Mouse (Mus musculus) heart, embryonic 11.5 days (tissue): Measurements from ENCODE around the gene Cyp4f13. TPM values are rescaled to one million over a fixed set of nuclear protein-coding genes. Genes with fewer than 3 reads are reported as not detected.
A peak's percentile ranks its signal among the peaks of the same experiment; 100 is the strongest.

Source experiments
- ATAC-seq: fragments of 200-750 bp; cut with Nextera tagmentation; replicated peaks from 2 replicates; pipeline ENCODE4 v1.8.0; 2017; ENCODE audit warnings: moderate library complexity; ENCODE audit not compliant: insufficient number of reproducible peaks, low FRiP score, low TSS enrichment
- H3K27ac ChIP-seq: fragments of 300-500 bp; sonication (generic); 2 replicates; pipeline ENCODE4 v1.5.1; 2014; ENCODE audit warnings: mild to moderate bottlenecking, low read depth, low read length
- H3K27me3 ChIP-seq: fragments of 300-500 bp; sonication (generic); 2 replicates; pipeline ENCODE4 v1.6.1; 2014; ENCODE audit warnings: mild to moderate bottlenecking, low read length, mixed read lengths; ENCODE audit not compliant: control insufficient read depth, insufficient read depth
- H3K36me3 ChIP-seq: fragments of 300-500 bp; sonication (generic); 2 replicates; pipeline ENCODE4 v1.6.1; 2014; ENCODE audit warnings: mild to moderate bottlenecking, low read length, moderate library complexity, mixed read lengths; ENCODE audit not compliant: control insufficient read depth, insufficient read depth
- H3K4me1 ChIP-seq: fragments of 300-500 bp; sonication (generic); 2 replicates; pipeline ENCODE4 v1.6.1; 2014; ENCODE audit warnings: low read length; ENCODE audit not compliant: control insufficient read depth, insufficient read depth
- H3K4me2 ChIP-seq: fragments of 300-500 bp; sonication (generic); 2 replicates; pipeline ENCODE4 v1.6.1; 2014; ENCODE audit warnings: mild to moderate bottlenecking, moderate library complexity
- H3K4me3 ChIP-seq: fragments of 300-500 bp; sonication (generic); 2 replicates; pipeline ENCODE4 v1.5.1; 2014; ENCODE audit warnings: low read depth, low read length
- H3K9ac ChIP-seq: fragments of 300-500 bp; sonication (generic); 2 replicates; pipeline ENCODE4 v1.6.1; 2014; ENCODE audit warnings: mild to moderate bottlenecking, low read depth, low read length, moderate library complexity
- H3K9me3 ChIP-seq: fragments of 300-500 bp; sonication (generic); replicated peaks from 2 replicates; pipeline ENCODE4 v1.6.1; 2016; ENCODE audit warnings: low read length; ENCODE audit not compliant: control insufficient read depth
- WGBS: fragments of 180-500 bp; shearing (Covaris S2); extraction: QIAGEN DNeasy Blood & Tissue Kit; methylation state at CpG from one replicate; pipeline ENCODE4 v1.1.7; 2014; ENCODE audit not compliant: insufficient replicate concordance; 5-methylcytosine and 5-hydroxymethylcytosine counted together
- polyA plus RNA-seq: library from polyadenylated mRNA; unstranded; fragments of >200 nt; fragmentation: Nextera tagmentation; extraction: Ambion mirVana; gene quantifications from 2 replicates; pipeline ENCODE4 v1.2.1, GENCODE M21; 2014

Cyp4f13 gene
- polyA plus RNA-seq, 1 experiment from 2014 or later, result 9.0 TPM

DNA sequence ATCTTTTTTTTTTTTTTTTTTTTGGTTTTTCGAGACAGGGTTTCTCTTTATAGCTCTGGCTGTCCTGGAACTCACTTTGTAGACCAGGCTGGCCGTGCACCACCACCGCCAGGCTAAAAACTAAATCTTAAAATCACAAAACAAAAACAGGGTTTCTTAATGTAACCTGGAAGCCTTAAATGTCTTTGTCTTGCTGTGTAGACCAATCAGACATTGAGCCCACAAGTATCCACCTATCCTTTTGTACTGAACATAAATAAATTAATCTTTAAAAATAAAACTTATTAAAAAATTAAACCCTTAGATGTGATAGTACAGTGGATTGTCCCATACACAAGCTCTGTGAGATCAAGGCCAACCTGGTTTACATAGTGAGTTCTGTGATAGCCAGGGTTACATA is 53.3 kb downstream of the Cyp4f13 start:
- 76% methylated on average over 3 of the region's 3 CpGs for WGBS
- H3K4me1 ChIP-seq, result peaks cover 8% of the 10 kb centered on the region
- no peaks in the 10 kb centered on the region for H3K27me3 ChIP-seq
- H3K9me3 ChIP-seq, result no peaks in the 10 kb centered on the region
- H3K4me3 ChIP-seq, result no peak overlapping the region
- H3K27ac ChIP-seq, result no peak overlapping the region
- no peak overlapping the region for H3K4me2 ChIP-seq
- H3K9ac ChIP-seq, result no peak overlapping the region
- ATAC-seq, result no peak
- no peaks in the 10 kb centered on the region for H3K36me3 ChIP-seq

DNA sequence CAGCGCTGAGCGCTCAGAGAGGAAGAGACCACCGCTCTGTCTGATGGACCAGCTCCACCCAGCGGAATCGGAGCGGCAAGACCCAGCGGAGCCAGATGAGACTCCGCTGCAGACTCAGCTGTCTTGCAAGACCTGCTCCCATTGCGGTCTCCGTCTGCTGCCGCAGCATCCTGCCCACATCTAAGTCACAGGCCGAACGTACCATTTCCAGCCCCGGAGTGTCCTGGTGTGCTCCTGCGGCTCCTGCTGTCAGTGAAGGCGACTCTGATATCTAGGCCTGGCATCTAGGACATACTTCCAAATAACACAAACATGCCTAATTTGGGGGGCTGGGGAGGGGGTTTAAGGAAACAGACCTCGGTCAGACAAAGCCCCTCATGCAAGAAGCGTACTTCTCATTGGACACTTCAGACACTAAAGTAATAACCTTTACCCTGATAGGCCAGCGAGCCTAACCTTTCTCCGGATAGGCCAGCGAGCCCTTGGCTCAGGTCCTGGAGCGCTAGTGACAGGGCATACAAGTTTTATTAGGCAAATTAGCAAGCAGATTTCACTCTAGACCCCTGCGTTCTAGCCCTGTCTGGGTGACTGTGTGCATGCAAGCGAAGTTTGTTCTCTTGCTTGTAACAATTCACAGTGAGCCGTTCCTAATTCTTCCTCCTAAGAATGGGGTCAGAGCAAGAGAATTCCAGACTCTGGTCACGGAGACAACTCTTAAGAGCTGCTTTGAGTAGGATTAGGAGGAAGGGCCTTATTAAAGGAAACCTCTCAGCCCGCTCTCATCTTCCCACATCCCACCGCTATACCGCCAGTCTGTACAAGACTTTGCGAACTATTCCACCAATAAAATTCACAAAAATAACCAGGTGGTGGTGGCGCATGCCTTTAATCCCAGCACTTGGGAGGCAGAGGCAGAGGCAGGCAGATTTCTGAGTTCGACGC is 55.7 kb downstream of the Cyp4f13 start, which contains the start of gene Zfp870:
TSS of gene Zfp870 (minus strand) at position 404 of the 942 bp plus-strand sequence.
- peaks cover 8% of the 10 kb centered on the region for H3K4me1 ChIP-seq
- no peaks in the 10 kb centered on the region for H3K27me3 ChIP-seq
- H3K27ac ChIP-seq, result peak within 1 kb of the TSS; percentile 75
- no peaks in the 10 kb centered on the region for H3K36me3 ChIP-seq
- peak within 1 kb of the TSS; percentile 90 for H3K9ac ChIP-seq
- peak within 1 kb of the TSS; percentile 81 for H3K4me2 ChIP-seq
- no peaks in the 10 kb centered on the region for H3K9me3 ChIP-seq
- 12% methylated on average over 31 of the region's 33 CpGs for WGBS
- H3K4me3 ChIP-seq, result peak within 1 kb of the TSS; percentile 84
- ATAC-seq, result peak; percentile 98

DNA sequence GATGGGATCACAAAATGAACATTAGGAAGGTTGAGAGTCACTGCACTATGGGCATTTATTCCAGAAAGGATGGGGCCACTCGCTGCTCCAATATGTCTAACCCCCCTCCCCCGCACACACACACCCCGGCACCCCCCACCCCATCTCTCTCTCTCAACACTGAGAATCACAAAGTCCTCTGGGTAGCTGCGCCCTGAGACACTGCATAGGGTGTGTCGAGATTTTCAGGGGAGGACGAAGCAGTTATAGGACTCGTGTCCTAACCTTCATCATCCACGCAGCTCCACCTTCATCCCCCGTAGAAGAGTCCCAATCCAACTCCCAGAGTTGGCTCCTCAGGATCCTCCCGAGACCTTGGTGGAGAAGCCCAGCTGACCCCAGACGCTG is 56.4 kb downstream of the Cyp4f13 start:
- H3K9me3 ChIP-seq, result no peaks in the 10 kb centered on the region
- peak overlapping the region; percentile 81 for H3K4me2 ChIP-seq
- H3K27ac ChIP-seq, result peak overlapping the region; percentile 73
- H3K36me3 ChIP-seq, result no peaks in the 10 kb centered on the region
- H3K27me3 ChIP-seq, result no peaks in the 10 kb centered on the region
- H3K4me3 ChIP-seq, result peak overlapping the region; percentile 84
- H3K4me1 ChIP-seq, result peaks cover 8% of the 10 kb centered on the region
- peak; percentile 18; the same call in 1 of the 2 replicates for ATAC-seq
- peak overlapping the region; percentile 90 for H3K9ac ChIP-seq
- 6% methylated on average over 10 of the region's 11 CpGs for WGBS

DNA sequence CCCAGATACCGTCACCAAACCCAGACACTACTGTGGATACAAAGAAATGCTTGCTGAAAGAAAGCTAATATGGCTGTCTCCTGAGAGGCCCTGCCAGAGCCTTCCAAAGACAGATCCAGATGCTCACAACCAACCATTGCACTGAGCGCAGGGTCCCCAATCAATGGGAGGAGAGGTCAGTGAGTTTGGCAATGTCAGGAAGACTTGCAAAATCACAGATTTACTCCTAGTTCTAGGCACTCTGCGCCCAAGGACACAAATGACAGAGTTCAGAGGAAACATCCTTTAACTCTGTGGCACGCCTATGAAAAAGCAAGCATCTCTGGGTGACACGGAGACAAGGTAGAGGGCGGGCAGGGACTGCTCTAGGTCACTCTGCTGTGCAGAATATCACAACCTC is 57.6 kb downstream of the Cyp4f13 start:
- H3K36me3 ChIP-seq, result no peaks in the 10 kb centered on the region
- ATAC-seq, result no peak
- no peaks in the 10 kb centered on the region for H3K9me3 ChIP-seq
- no peak overlapping the region for H3K4me3 ChIP-seq
- H3K4me1 ChIP-seq, result peaks cover 8% of the 10 kb centered on the region
- no peaks in the 10 kb centered on the region for H3K27me3 ChIP-seq
- 88% methylated on average over 6 of the region's 6 CpGs for WGBS
- no peak overlapping the region for H3K27ac ChIP-seq
- H3K9ac ChIP-seq, result no peak overlapping the region
- no peak overlapping the region for H3K4me2 ChIP-seq

DNA sequence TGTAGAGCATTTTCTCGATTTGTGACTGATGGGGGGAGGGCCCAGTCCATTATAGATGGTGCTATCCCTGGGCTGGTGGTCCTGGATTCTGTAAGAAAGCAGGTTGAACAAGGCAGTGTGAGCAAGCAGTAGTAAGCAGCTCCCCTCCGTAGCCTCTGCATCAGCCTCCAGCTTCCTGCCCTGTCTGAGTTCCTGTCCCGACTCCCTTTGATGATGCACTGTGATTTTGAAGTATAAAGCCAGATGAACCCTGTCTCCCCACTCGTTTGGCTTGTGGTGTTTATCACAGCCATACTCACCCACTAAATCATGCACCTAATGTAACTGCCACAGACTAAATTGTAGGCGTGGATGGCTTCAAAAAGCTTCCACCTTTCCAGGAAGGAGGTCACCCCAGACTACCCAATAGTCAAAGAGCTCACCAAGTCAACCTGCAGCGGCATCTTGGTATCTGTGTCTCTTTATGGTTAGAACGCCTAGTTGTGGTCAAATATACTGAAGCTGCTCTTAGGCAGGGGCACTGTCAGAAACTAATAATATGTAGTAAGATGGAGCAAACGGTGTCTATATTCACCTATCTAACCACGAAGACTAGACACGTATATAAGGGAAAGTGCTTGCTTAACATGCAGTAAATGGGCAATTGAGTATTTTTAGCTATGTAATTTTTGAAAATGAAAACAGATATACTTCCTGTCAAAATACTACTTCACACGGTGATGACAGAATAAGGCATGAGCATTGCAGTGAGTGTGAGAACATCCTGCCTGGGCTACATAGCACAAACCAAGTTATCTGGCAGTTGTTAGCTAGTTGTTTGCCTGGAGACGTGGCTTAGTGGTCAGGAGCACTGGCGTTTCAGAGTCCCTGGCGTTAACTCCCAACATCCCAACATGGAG is 66.6 kb downstream of the Cyp4f13 start:
- 87% methylated on average over 14 of the region's 14 CpGs for WGBS
- Histone ChIP-seq H3K4me1 (0 out of 2 replicates have a peak, but pooled peaks cover 4% of the 10 kb centered on the region), H3K4me2 (no peak overlapping the region), H3K27ac (no peak overlapping the region), H3K27me3 (peaks cover 5% of the 10 kb centered on the region; the same call in 1 of the 2 replicates), H3K9me3 (no peaks in the 10 kb centered on the region), H3K9ac (no peak overlapping the region), H3K36me3 (peaks cover 9% of the 10 kb centered on the region; the same call in 1 of the 2 replicates), H3K4me3 (no peak overlapping the region)
- ATAC-seq, result no peak

DNA sequence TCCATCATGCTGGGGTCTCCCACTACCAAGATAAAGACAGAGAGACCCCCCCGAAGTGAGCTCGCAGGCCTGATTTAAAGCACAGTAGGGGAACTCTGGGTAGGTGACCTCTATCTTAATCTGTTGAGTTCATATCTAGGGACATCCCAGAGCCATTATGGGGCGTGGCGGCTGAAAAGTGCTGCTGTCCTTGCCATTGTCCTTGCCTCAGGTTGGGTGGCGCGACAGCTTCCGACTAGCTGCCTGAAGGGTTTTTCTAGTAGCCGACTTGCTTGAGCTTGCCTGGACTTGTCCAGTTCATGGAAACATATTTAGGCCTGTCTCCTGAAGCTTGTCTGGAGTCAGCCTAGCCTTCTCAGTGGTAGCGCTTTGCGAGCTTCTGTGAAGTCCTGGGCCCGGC is 68.4 kb downstream of the Cyp4f13 start:
- H3K27me3 ChIP-seq, result peaks cover 5% of the 10 kb centered on the region; the same call in 1 of the 2 replicates
- H3K4me3 ChIP-seq, result no peak overlapping the region
- H3K36me3 ChIP-seq, result peaks cover 7% of the 10 kb centered on the region; the same call in 1 of the 2 replicates
- no peaks in the 10 kb centered on the region for H3K9me3 ChIP-seq
- 90% methylated on average over 11 of the region's 11 CpGs for WGBS
- no peak overlapping the region for H3K4me2 ChIP-seq
- no peak for ATAC-seq
- no peak overlapping the region for H3K9ac ChIP-seq
- H3K27ac ChIP-seq, result no peak overlapping the region
- 0 out of 2 replicates have a peak, but pooled peaks cover 4% of the 10 kb centered on the region for H3K4me1 ChIP-seq

DNA sequence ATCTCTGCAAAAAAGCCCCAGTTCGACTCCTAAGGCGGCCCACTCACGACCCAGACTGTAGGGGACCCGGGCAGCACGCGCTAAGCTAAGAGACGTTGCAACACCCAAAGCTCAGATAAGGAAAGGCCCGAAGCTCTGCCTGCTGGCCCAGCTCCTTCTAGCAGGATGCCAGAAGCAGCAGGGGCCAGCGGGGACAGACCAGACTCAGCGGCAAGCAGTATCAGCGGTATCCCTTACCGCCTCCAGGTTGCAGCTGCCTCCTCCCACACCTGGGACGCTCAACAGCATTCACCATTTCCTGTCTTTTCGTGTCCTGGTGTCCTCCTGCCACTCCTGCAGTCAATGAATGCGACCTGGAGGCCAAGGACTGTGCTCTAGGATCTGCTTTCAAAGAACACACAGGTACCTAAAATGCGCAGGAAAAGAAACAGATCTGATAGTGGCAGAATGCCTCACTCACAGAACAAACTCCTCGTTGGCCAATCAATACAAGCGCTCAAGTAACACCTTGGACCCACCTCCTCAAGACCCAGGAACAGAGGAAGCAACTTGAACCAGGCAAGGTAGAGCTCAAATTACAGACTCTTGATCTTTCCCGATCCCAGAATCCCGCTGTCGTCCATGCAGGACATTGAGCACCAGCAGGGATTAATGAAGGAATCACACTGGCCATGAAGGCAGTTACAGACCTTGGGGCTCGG is 69.6 kb downstream of the Cyp4f13 start:
- 3% methylated on average over 22 of the region's 22 CpGs for WGBS
- ATAC-seq, result no peak
- peak overlapping the region; percentile 49 for H3K4me2 ChIP-seq
- H3K9me3 ChIP-seq, result no peaks in the 10 kb centered on the region
- H3K36me3 ChIP-seq, result no peaks in the 10 kb centered on the region
- H3K9ac ChIP-seq, result no peak overlapping the region
- H3K27me3 ChIP-seq, result peaks cover 5% of the 10 kb centered on the region; the same call in 1 of the 2 replicates
- 0 out of 2 replicates have a peak, but pooled peaks cover 4% of the 10 kb centered on the region for H3K4me1 ChIP-seq
- no peak overlapping the region for H3K27ac ChIP-seq
- no peak overlapping the region; the same call in 1 of the 2 replicates for H3K4me3 ChIP-seq
